Mouse (Mus musculus): ENCODE measurements around the gene Hspd1.

DNA sequence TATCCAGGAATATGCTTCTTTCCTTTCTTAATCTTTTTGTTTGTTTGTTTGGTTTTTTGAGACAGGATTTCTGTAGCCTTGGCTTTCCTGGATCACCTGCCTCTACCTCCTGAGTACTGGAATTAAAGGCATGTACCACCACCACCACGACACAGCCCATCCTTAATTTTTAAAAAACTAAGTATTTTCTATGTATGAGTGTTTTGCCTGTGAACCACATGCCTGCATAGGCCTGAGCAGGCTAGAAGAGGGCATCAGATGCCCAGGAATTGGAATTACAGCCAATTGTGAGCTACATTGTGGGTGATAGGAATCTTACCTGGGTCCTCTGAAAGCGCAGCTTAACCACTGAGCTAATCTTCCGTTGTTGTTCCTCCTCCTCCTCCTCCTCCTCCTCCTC lies 46.3 kb upstream of the Hspd1 start:
- TF ChIP-seq CTCF (IDR thresholded peaks at IDR 0.05; ENCODE audit: insufficient read depth, low read length) (no peak), POLR2A (IDR thresholded peaks at IDR 0.05; ENCODE audit: borderline replicate concordance, extremely low read depth, low read depth, low read length) (no peak)

Data from lung, adult 2 months (tissue).